ENCODE assay signal across 1 mouse cellular context in the genomic region with DNA sequence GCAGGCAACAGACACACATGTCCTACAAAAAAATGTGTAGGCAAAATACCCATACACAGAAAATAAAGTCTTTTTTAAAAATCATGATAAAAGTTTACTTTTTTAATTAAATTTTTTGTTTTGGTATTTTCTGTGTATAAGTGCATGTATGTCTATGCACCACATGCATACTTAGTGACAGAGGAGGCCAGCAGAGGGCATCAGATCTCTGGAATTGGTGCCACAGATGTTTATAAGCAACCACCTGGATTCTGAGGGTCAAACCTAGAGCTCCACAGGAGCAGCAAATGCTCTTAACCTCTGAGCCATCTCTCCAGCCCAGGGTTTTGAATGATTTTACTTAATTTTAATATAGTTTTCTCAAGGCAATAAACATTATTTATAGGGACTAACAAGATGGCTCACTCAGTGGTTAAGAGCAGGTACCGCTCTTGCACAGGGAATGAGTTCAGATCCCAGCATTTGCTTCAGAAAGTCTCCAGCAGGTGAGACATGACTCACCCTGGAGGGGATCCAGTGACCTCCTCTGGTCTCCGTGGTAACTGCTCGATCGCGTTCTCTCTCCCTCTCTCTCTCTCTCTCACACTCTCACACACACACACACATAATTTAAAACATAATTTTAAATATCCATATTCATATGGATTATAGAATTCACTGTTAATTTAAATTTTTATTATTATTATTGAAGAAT.
TF ChIP-seq lines count a peak whose summit lies in the region.

No protein-coding gene starts in this region.

TF ChIP-seq in CH12.LX, 34 proteins besides CTCF, POLR2A, EP300 and RAD21:
- no peak for TF ChIP-seq CHD2 (IDR thresholded peaks at IDR 0.05; ENCODE audit: low read length)
- TF ChIP-seq MAX (IDR thresholded peaks at IDR 0.05; ENCODE audit: low read length): peak; percentile 40; the same call in 1 of the 2 replicates
- TF ChIP-seq USF2 (conservative IDR thresholded peaks at IDR 0.05; ENCODE audit: low read depth, low read length): no peak
- TF ChIP-seq MYC (IDR thresholded peaks at IDR 0.05; ENCODE audit: low read depth, low read length): peak; percentile 73; the same call in 1 of the 2 replicates
- no peak for TF ChIP-seq ETS1 (conservative IDR thresholded peaks at IDR 0.05; ENCODE audit: low read depth, low read length)
- TF ChIP-seq UBTF (IDR thresholded peaks at IDR 0.05; ENCODE audit: low read depth, low read length): no peak
- no peak for TF ChIP-seq NRF1 (IDR thresholded peaks at IDR 0.05; ENCODE audit: low read depth, low read length)
- no peak for TF ChIP-seq ZMIZ1 (IDR thresholded peaks at IDR 0.05; ENCODE audit: low read depth, low read length)
- no peak for TF ChIP-seq GABPA (IDR thresholded peaks at IDR 0.05; ENCODE audit: insufficient replicate concordance, low read depth, low read length)
- no peak; the same call in none of the 2 replicates for TF ChIP-seq SIN3A (IDR thresholded peaks at IDR 0.05; ENCODE audit: low read length)
- TF ChIP-seq HCFC1 (IDR thresholded peaks at IDR 0.05; ENCODE audit: low read depth, low read length): no peak
- TF ChIP-seq ZC3H11A (IDR thresholded peaks at IDR 0.05; ENCODE audit: low read depth, low read length): peak; percentile 5; the same call in 1 of the 2 replicates
- TF ChIP-seq CHD1 (IDR thresholded peaks at IDR 0.05; ENCODE audit: low read depth, low read length): no peak
- TF ChIP-seq JUND (conservative IDR thresholded peaks at IDR 0.05; ENCODE audit: low read depth, low read length): 0 out of 2 replicates have a peak, but pooled peaks have one; percentile 45
- peak; percentile 81 for TF ChIP-seq SMC3 (IDR thresholded peaks at IDR 0.05; ENCODE audit: low read depth, low read length)
- TF ChIP-seq IRF4 (IDR thresholded peaks at IDR 0.05; ENCODE audit: low read depth, low read length): no peak
- no peak for TF ChIP-seq MEF2A (IDR thresholded peaks at IDR 0.05; ENCODE audit: borderline replicate concordance, low read depth, low read length)
- TF ChIP-seq PAX5 (IDR thresholded peaks at IDR 0.05; ENCODE audit: low read length): no peak
TF ChIP-seq in CH12.LX: peak in this region for 5.
